Mouse (Mus musculus): ENCODE measurements around the gene Pef1. TPM values are rescaled to one million over a fixed set of nuclear protein-coding genes. Genes with fewer than 3 reads are reported as not detected.

The Pef1 gene
- polyA plus RNA-seq, 1 experiment: 129 TPM

DNA sequence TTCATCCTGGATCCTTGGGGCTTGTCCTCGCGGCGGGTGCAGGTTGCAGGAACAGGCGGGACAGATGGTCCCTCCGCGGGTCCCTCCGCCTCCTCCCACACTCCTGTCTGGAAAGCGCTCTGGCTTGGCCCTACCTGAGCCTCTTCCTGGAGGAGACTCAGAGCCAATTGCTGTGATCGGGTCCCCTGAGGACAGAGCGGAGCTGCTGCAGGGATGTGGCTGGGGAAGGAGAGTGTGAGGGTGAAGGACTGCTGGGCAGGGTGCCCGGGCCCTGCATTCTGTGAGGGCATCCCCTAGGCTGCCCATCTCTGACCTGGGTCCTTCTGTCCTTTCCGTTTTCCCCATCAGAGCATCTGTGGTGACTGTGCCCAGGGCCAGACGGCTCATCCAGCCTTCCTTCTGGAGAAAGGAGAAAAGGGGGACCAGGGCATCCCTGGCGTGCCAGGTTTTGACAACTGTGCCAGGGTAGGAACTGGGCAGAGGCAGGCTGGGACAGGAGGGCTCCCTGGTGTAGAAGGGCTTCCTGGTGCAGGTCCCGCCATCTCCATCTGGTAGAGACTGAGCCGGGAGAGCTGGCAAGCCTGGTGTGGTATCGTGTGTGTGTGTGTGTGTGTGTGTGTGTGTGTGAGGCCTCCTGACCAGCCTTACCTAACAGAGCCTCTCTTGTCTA, 23.4 kb upstream of the Pef1 start:
- WGBS: 74% methylated on average over 17 of the region's 17 CpGs
- no peak overlapping the region for H3K27ac ChIP-seq (ENCODE audit: insufficient read depth, low read depth, low read length)
- H3K4me1 ChIP-seq (ENCODE audit: control insufficient read depth, insufficient read depth, low read length): peaks cover 8% of the 10 kb centered on the region
- TF ChIP-seq POLR2A (IDR thresholded peaks at IDR 0.05; ENCODE audit: low read depth, low read length): no peak
- no peak for TF ChIP-seq CTCF (conservative IDR thresholded peaks at IDR 0.05; ENCODE audit: insufficient read depth, insufficient read length, low read depth, low read length)
- H3K27me3 ChIP-seq (replicated peaks; ENCODE audit: control insufficient read depth, insufficient read depth, low read length): no peaks in the 10 kb centered on the region
- H3K36me3 ChIP-seq (ENCODE audit: control insufficient read depth, insufficient read depth, low read length): no peaks in the 10 kb centered on the region
- no peak overlapping the region for H3K4me3 ChIP-seq (ENCODE audit: insufficient read depth, low read depth, low read length)
- DNase-seq: no peak

DNA sequence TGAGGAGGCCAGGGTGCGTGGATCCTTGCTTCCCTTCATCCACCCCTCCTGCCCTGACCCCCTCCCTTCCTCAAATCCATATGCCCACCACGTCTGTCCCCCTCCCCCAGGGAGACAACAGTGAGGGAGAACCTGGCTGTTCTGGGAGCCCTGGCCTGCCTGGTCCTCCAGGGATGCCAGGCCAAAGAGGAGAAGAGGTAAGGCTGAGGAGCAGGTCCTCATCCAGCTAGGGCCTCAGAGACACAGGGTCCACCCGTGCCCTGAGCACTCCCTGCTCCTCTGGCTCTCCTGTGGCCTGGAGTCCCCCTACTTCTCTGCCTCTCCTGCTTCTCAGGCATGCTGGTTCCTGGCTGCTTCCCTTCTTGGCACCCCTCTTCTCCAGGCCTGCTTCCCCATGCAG, 22.8 kb upstream of the Pef1 start:
- WGBS: 90% methylated on average over 3 of the region's 3 CpGs
- H3K4me1 ChIP-seq (ENCODE audit: control insufficient read depth, insufficient read depth, low read length): peaks cover 8% of the 10 kb centered on the region
- no peaks in the 10 kb centered on the region for H3K27me3 ChIP-seq (replicated peaks; ENCODE audit: control insufficient read depth, insufficient read depth, low read length)
- no peaks in the 10 kb centered on the region for H3K36me3 ChIP-seq (ENCODE audit: control insufficient read depth, insufficient read depth, low read length)
- H3K27ac ChIP-seq (ENCODE audit: insufficient read depth, low read depth, low read length): no peak overlapping the region
- DNase-seq: no peak
- TF ChIP-seq POLR2A (IDR thresholded peaks at IDR 0.05; ENCODE audit: low read depth, low read length) (no peak), CTCF (conservative IDR thresholded peaks at IDR 0.05; ENCODE audit: insufficient read depth, insufficient read length, low read depth, low read length) (no peak)
- no peak overlapping the region for H3K4me3 ChIP-seq (ENCODE audit: insufficient read depth, low read depth, low read length)

DNA sequence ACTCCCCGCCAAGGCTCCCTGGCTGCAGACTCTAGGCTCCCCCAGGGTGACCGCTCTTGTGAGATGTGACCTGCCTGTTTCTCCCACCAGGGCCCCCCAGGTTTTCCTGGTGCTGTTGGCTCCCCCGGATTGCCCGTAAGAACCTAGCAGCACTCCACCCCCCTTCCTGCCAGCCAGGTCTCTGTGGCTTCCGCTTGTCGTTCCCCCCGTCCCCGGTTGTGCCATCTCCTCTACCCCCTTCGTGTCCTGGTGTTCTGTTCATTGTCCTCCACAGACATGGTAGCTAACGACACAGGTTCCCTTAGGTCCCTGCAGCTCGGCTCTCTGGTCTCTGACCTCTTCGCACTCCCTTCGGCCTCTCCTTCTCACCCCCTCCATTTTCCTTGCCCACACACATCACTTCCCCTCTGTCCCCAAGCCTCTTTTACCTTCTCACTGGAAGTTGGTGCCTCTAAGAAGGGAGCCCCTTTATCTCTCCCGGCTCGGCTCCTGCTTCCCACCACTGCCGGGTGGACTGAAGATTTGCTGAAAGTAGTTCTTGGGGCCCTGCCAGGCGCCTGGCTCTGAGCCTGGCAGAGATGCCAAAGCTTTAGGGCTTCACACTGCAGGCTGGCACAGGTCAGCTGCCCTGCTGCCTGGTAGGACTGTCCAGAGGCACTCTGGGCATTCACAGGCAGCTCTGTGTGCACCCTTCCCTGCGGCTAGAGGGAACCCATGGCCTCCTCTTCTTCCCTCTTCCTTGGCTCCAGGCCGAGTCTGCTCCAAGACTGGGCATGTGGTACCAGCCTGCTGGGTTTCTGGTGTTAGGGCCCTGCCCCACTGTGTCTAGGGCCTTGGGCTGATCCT, 20.8 kb upstream of the Pef1 start:
- Histone ChIP-seq H3K27me3 (replicated peaks; ENCODE audit: control insufficient read depth, insufficient read depth, low read length) (no peaks in the 10 kb centered on the region), H3K4me1 (ENCODE audit: control insufficient read depth, insufficient read depth, low read length) (peaks cover 4% of the 10 kb centered on the region), H3K4me3 (ENCODE audit: insufficient read depth, low read depth, low read length) (no peak overlapping the region), H3K36me3 (ENCODE audit: control insufficient read depth, insufficient read depth, low read length) (no peaks in the 10 kb centered on the region), H3K27ac (ENCODE audit: insufficient read depth, low read depth, low read length) (no peak overlapping the region)
- TF ChIP-seq POLR2A (IDR thresholded peaks at IDR 0.05; ENCODE audit: low read depth, low read length) (no peak), CTCF (conservative IDR thresholded peaks at IDR 0.05; ENCODE audit: insufficient read depth, insufficient read length, low read depth, low read length) (no peak)
- 59% methylated on average over 19 of the region's 19 CpGs for WGBS
- DNase-seq: peak; percentile 94

DNA sequence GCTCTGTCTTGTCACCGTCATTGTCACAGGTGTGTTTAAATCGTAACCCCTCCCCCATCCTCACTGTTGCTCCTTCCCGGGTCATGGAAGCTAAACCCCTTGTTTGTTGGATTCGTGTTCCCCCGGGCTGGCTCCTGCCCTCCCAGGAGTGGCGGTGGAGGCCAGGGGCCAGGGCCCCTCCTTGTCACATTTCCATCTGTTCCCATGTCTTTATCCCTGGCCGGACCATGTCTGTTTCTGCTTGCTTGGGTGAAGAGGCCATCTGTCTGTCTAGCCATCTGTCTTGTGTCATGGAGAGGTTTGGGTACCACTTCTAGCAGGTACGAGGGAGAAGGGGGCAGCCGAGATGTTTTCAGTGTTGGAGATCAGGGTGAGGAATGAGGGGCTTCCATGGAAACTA, 20.1 kb upstream of the Pef1 start:
- Histone ChIP-seq H3K4me1 (ENCODE audit: control insufficient read depth, insufficient read depth, low read length) (peaks cover 4% of the 10 kb centered on the region), H3K27me3 (replicated peaks; ENCODE audit: control insufficient read depth, insufficient read depth, low read length) (no peaks in the 10 kb centered on the region), H3K4me3 (ENCODE audit: insufficient read depth, low read depth, low read length) (no peak overlapping the region), H3K27ac (ENCODE audit: insufficient read depth, low read depth, low read length) (no peak overlapping the region), H3K36me3 (ENCODE audit: control insufficient read depth, insufficient read depth, low read length) (no peaks in the 10 kb centered on the region)
- WGBS: 63% methylated on average over 9 of the region's 9 CpGs
- TF ChIP-seq CTCF (conservative IDR thresholded peaks at IDR 0.05; ENCODE audit: insufficient read depth, insufficient read length, low read depth, low read length): no peak
- no peak for TF ChIP-seq POLR2A (IDR thresholded peaks at IDR 0.05; ENCODE audit: low read depth, low read length)
- DNase-seq: no peak

DNA sequence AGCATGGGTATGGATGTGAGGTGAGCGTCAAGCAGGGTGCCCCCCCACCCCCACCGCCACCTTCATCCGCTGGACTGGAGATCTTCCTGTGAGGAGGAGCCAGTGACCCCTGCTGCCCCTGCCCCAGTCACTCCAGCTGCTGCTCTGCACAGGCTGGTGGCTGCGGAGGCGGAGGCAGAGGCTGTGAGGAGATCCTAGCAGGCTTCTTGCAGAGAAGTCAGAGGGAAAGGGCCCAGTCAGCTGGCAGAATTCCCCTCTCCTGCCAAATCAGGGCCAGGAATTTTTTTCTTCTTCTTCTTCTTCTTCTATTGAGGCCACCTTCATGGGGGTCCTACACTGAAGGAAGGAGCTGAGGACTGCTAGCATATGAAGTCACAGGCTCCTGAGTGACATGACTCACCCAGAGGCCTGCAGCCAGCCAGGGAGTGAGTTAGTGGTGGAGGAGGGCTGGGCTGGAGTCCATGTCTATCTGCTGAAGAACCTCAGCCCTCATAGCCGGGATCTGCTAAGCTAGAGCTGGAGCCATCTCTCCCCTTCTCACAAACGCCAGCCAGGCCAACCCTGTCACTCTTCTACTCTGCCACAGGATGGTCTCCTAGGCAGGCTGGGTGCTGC, 17.9 kb upstream of the Pef1 start:
- TF ChIP-seq CTCF (conservative IDR thresholded peaks at IDR 0.05; ENCODE audit: insufficient read depth, insufficient read length, low read depth, low read length): no peak
- no peak for TF ChIP-seq POLR2A (IDR thresholded peaks at IDR 0.05; ENCODE audit: low read depth, low read length)
- Histone ChIP-seq H3K27me3 (replicated peaks; ENCODE audit: control insufficient read depth, insufficient read depth, low read length) (no peaks in the 10 kb centered on the region), H3K36me3 (ENCODE audit: control insufficient read depth, insufficient read depth, low read length) (no peaks in the 10 kb centered on the region), H3K4me3 (ENCODE audit: insufficient read depth, low read depth, low read length) (no peak overlapping the region), H3K4me1 (ENCODE audit: control insufficient read depth, insufficient read depth, low read length) (peaks cover 4% of the 10 kb centered on the region), H3K27ac (ENCODE audit: insufficient read depth, low read depth, low read length) (no peak overlapping the region)
- 75% methylated on average over 7 of the region's 7 CpGs for WGBS
- no peak for DNase-seq

DNA sequence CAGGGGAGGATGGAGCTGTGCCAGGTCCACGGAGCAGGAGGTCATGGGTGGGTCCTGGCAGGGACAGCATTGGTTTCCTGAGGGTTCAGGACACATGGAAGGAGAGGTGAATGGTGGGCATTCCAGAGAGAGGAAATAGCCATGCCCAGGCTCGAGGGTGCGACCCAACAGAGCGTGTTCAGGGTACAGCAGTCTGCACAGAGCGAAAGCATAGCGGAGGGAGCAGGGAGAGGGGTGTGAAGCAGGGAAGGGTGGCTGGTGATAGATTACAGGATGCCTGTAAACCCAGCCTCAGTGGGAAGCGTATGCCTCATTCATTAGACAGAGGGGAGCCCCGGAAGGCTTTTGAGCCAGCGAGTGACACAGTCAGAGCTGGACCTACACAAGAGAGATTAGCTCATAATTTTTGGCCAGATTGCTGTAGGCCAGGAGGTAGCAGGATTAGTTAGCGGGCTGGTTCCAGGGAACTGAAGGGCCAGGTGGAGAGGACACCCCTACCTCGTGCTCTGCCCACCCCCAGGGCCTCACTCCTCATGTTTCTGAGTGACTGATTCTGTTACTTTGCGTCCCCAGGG, 17.0 kb upstream of the Pef1 start:
- Histone ChIP-seq H3K27me3 (replicated peaks; ENCODE audit: control insufficient read depth, insufficient read depth, low read length) (no peaks in the 10 kb centered on the region), H3K4me1 (ENCODE audit: control insufficient read depth, insufficient read depth, low read length) (peaks cover 4% of the 10 kb centered on the region), H3K27ac (ENCODE audit: insufficient read depth, low read depth, low read length) (no peak overlapping the region), H3K4me3 (ENCODE audit: insufficient read depth, low read depth, low read length) (no peak overlapping the region), H3K36me3 (ENCODE audit: control insufficient read depth, insufficient read depth, low read length) (no peaks in the 10 kb centered on the region)
- WGBS: 74% methylated on average over 12 of the region's 12 CpGs
- TF ChIP-seq CTCF (conservative IDR thresholded peaks at IDR 0.05; ENCODE audit: insufficient read depth, insufficient read length, low read depth, low read length) (no peak), POLR2A (IDR thresholded peaks at IDR 0.05; ENCODE audit: low read depth, low read length) (no peak)
- no peak for DNase-seq

DNA sequence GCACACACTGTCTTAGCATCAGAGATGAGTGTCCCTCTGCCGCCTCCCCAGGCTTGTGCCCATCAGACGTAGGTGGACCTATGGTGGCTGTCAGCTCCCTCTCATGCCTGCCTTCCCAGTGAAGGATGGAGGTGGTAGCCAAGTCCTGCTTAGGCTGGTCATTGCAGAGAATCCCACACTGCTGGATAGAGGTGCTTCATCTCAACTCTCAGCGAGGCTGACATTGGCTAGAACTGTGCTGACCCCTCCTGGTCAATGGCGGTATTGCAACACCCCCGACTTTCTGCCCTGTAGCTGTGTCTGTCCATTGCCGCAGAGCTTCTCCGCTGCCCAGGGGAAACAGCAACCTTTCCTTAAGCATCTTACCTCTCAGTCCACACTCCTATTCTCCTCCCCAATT, 15.1 kb upstream of the Pef1 start:
- H3K27ac ChIP-seq (ENCODE audit: insufficient read depth, low read depth, low read length): no peak overlapping the region
- 15% methylated on average over 7 of the region's 7 CpGs for WGBS
- no peak overlapping the region for H3K4me3 ChIP-seq (ENCODE audit: insufficient read depth, low read depth, low read length)
- H3K27me3 ChIP-seq (replicated peaks; ENCODE audit: control insufficient read depth, insufficient read depth, low read length): no peaks in the 10 kb centered on the region
- no peaks in the 10 kb centered on the region for H3K36me3 ChIP-seq (ENCODE audit: control insufficient read depth, insufficient read depth, low read length)
- H3K4me1 ChIP-seq (ENCODE audit: control insufficient read depth, insufficient read depth, low read length): no peaks in the 10 kb centered on the region
- DNase-seq: peak; percentile 91
- TF ChIP-seq POLR2A (IDR thresholded peaks at IDR 0.05; ENCODE audit: low read depth, low read length): no peak
- TF ChIP-seq CTCF (conservative IDR thresholded peaks at IDR 0.05; ENCODE audit: insufficient read depth, insufficient read length, low read depth, low read length): peak; percentile 99; the same call in 1 of the 2 replicates
